Mouse (Mus musculus) urinary bladder, postnatal 0 days (tissue): ENCODE data around the gene Dnajc30. TPM values are rescaled to one million over a fixed set of nuclear protein-coding genes. Genes with fewer than 3 reads are reported as not detected.

Experiments
- polyA plus RNA-seq: library from polyadenylated mRNA; unstranded; fragments of >200 nt; fragmentation: Nextera tagmentation; extraction: Ambion mirVana; gene quantifications from 2 replicates; pipeline ENCODE4 v1.2.1, GENCODE M21; 2015

Gene Dnajc30
- 24.4 and 27.1 TPM in 2 replicates for polyA plus RNA-seq

GRCm38 (mm10) chr5:135063629-135064381 lies at the start of gene Dnajc30:
Gene Dnajc30, plus strand, starts transcription at chr5:135064202.

DNA sequence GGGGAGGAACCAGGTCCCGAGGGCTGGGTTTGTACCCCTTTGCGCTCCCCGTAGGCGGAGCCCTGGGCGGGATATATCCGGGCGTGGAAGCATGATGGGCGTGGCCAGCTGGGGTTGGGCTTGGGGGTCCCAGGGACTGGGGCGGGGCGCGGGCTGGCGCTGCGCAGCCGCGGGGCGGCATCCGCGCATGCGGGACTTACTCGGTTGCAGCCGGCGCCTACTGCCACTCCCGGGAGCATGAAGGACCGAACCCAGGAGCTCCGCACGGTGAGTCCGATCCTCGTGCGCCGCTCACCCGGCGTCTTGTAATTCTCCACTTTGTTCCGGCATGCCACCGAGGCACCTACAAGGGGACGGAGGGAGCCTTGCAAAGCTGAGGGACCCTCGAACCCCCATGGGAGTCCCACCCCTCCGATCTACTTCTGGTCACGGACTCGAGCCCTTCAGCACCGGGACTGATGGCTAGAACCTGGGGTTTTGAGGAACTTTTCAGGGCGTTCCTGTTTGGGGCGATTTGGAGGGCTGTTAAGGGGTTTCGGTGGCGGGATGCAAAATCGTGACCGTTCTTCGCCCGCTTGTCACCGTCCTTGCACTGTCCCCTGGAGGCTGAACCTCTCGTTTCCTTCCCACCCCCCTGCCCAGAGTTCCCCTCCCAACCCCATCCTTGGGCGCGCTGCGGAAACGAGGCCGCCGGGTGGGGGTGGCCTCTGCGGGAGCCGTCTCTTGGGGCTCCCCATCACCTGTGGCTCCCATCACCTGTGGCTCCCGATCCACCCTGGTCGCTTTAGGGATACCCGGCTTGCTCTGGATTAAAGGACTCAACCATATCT lies 40.4 kb upstream of the Dnajc30 start, which contains the start of gene Stx1a:
Gene Stx1a (plus strand): TSS at position 139 of the 830 bp plus-strand sequence.

GRCm38 (mm10) chr5:135064909-135065446 lies 976 bp downstream of the Dnajc30 start, which contains the start of gene Bud23:
Gene Bud23, minus strand, starts transcription at chr5:135064959.

DNA sequence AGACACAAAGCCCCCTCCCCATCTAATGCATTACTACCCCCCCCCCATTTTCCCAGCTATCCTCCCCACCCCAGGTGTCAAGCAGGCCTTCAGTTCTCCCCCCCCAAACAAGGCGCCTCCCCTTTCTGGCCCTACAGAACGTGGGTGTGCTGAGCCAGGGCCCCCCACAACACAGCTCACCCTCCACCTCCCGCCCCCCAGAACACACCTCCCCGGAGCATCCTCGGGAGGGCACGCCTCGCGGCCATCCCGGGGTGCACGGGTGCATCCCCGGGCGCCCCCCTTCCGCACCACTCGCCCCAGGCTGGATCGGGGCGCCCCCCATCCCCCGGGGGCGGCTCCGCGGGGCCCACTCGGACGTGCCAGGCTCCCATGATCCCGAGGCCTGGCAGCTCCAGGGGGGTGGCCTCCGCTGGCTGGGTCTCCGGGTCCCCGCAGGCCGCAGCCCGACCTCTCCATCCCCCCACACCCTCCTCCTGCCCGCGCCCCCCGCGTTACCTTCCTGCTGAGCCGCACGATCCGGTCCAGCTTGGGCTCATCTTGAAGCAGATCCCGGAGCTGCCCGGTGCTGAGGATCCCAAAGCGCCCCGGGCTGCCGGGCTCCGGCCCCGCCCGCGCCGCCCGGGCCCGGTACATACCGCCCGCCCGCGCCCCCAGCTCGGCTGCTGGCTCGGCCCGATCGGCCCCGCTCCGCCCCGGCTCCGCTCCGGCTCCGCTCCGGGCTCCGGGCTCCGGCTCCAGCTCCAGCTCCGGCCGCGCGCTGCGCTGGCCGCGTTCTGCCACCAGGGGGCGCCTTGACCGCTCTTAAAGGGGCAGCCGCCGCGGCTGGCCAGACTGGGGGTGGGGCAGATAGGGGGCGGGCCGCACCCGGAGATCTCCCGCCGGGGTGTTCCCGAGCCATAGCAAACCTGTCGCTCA lies 13.8 kb downstream of the Dnajc30 start, which contains the start of gene Vps37d:
Gene Vps37d (minus strand): TSS at position 703 of the 918 bp plus-strand sequence.

GRCm38 (mm10) chr5:135089653-135090052 lies 25.7 kb downstream of the Dnajc30 start, which contains the start of gene Mlxipl:
Gene Mlxipl, plus strand, starts transcription at chr5:135089890.

Other genes with a start within 250 kb of the Dnajc30 start
- not detected in 2 replicates for gene Tmem270, start 157.5 kb upstream of the Dnajc30 start, polyA plus RNA-seq
- gene Cldn13, start 148.7 kb upstream of the Dnajc30 start, polyA plus RNA-seq = 0.12 and 0.40 TPM in 2 replicates
- 30.7 and 39.8 TPM in 2 replicates for gene Mettl27, start 131.8 kb upstream of the Dnajc30 start, polyA plus RNA-seq
- 118 and 122 TPM in 2 replicates for gene Cldn4, start 117.3 kb upstream of the Dnajc30 start, polyA plus RNA-seq
- 2.2 and 2.6 TPM in 2 replicates for gene Cldn3, start 78.0 kb upstream of the Dnajc30 start, polyA plus RNA-seq
- 40.6 and 47.1 TPM in 2 replicates for gene Abhd11, start 55.0 kb upstream of the Dnajc30 start, polyA plus RNA-seq
- gene Stx1a, start 40.7 kb upstream of the Dnajc30 start, polyA plus RNA-seq = 4.9 and 5.1 TPM in 2 replicates
- gene Bud23, start 757 bp downstream of the Dnajc30 start, polyA plus RNA-seq = 50.1 and 52.7 TPM in 2 replicates
- 2.3 and 2.5 TPM in 2 replicates for gene Vps37d, start 14.1 kb downstream of the Dnajc30 start, polyA plus RNA-seq
- 0.31 and 2.9 TPM in 2 replicates for gene Mlxipl, start 25.7 kb downstream of the Dnajc30 start, polyA plus RNA-seq
- 12.4 and 13.0 TPM in 2 replicates for gene Tbl2, start 85.5 kb downstream of the Dnajc30 start, polyA plus RNA-seq
- 64.3 and 64.5 TPM in 2 replicates for gene Bcl7b, start 104.1 kb downstream of the Dnajc30 start, polyA plus RNA-seq
- gene Baz1b, start 123.1 kb downstream of the Dnajc30 start, polyA plus RNA-seq = 12.0 and 13.2 TPM in 2 replicates
- gene Fzd9, start 187.0 kb downstream of the Dnajc30 start, polyA plus RNA-seq = 0.29 and 0.36 TPM in 2 replicates